Mouse (Mus musculus) liver, embryonic 15.5 days (tissue): Measurements from ENCODE around the gene Rbp7. TPM values are rescaled to one million over a fixed set of nuclear protein-coding genes. Genes with fewer than 3 reads are reported as not detected.

Source experiments
- ATAC-seq: fragments of 200-750 bp; cut with Nextera tagmentation; 2 replicates; pipeline ENCODE4 v1.8.0; 2017; ENCODE audit warnings: moderate number of reproducible peaks, mild to moderate bottlenecking, moderate library complexity; ENCODE audit not compliant: insufficient read depth
- H3K27ac ChIP-seq: fragments of 300-500 bp; sonication (generic); replicated peaks from 2 replicates; pipeline ENCODE4 v1.5.1; 2015; ENCODE audit warnings: mild to moderate bottlenecking, inconsistent platforms
- H3K27me3 ChIP-seq: fragments of 300-500 bp; sonication (generic); 2 replicates; pipeline ENCODE4 v1.6.1; 2015; ENCODE audit warnings: mild to moderate bottlenecking, inconsistent platforms
- H3K36me3 ChIP-seq: fragments of 300-500 bp; sonication (generic); replicated peaks from 2 replicates; pipeline ENCODE4 v1.6.1; 2015; ENCODE audit warnings: moderate library complexity, mild to moderate bottlenecking, inconsistent platforms
- H3K4me1 ChIP-seq: fragments of 300-500 bp; sonication (generic); replicated peaks from 2 replicates; pipeline ENCODE4 v1.6.1; 2015; ENCODE audit warnings: inconsistent platforms
- H3K4me2 ChIP-seq: fragments of 300-500 bp; sonication (generic); 2 replicates; pipeline ENCODE4 v1.6.1; 2015; ENCODE audit warnings: moderate library complexity, mild to moderate bottlenecking, inconsistent platforms
- H3K4me3 ChIP-seq: fragments of 300-500 bp; sonication (generic); replicated peaks from 2 replicates; pipeline ENCODE4 v1.5.1; 2015; ENCODE audit warnings: mild to moderate bottlenecking, inconsistent platforms
- H3K9ac ChIP-seq: fragments of 300-500 bp; sonication (generic); 2 replicates; pipeline ENCODE4 v1.6.1; 2015; ENCODE audit warnings: moderate library complexity, mild to moderate bottlenecking, inconsistent platforms
- H3K9me3 ChIP-seq: fragments of 300-500 bp; sonication (generic); replicated peaks from 2 replicates; pipeline ENCODE4 v1.6.1; 2016; ENCODE audit warnings: inconsistent platforms
- WGBS: fragments of 180-500 bp; shearing (Covaris S2); methylation state at CpG from one replicate; pipeline ENCODE4 v1.1.7; 2015; ENCODE audit warnings: mixed read lengths; ENCODE audit not compliant: insufficient replicate concordance; 5-methylcytosine and 5-hydroxymethylcytosine counted together
- polyA plus RNA-seq: library from polyadenylated mRNA; unstranded; fragments of >200 nt; fragmentation: Nextera tagmentation; extraction: Ambion mirVana; gene quantifications from 2 replicates; pipeline ENCODE4 v1.2.1, GENCODE M21; 2015

Gene Rbp7
- not detected in 2 replicates for polyA plus RNA-seq

- H3K9ac ChIP-seq, result no peak within 1 kb of the TSS
- 53% methylated on average over 8 of the region's 8 CpGs for WGBS
- ATAC-seq, result no peak
- H3K9me3 ChIP-seq, result no peaks in the 10 kb centered on the region
- H3K4me2 ChIP-seq, result no peak within 1 kb of the TSS
- no peaks in the 10 kb centered on the region for H3K4me1 ChIP-seq
- H3K4me3 ChIP-seq, result no peak within 1 kb of the TSS
- H3K27me3 ChIP-seq, result no peaks in the 10 kb centered on the region
- H3K36me3 ChIP-seq, result no peaks in the 10 kb centered on the region
- H3K27ac ChIP-seq, result no peak within 1 kb of the TSS
Observed at GRCm38 (mm10) chr4:149454879-149455278, at the start of gene Rbp7. Rbp7 (minus strand) TSS chr4:149454978.

GRCm38 (mm10) chr4:149504363-149504762, 49.6 kb upstream of the Rbp7 start:
- Histone ChIP-seq H3K4me2 (no peak overlapping the region), H3K27ac (no peak overlapping the region; the same call in 1 of the 2 replicates), H3K27me3 (no peaks in the 10 kb centered on the region), H3K9ac (no peak overlapping the region), H3K4me3 (no peak overlapping the region), H3K9me3 (no peaks in the 10 kb centered on the region), H3K4me1 (no peaks in the 10 kb centered on the region), H3K36me3 (0 out of 2 replicates have a peak, but pooled peaks cover 9% of the 10 kb centered on the region)
- ATAC-seq, result no peak
- 65% methylated on average over 5 of the region's 5 CpGs for WGBS

GRCm38 (mm10) chr4:149499790-149500189, 45.0 kb upstream of the Rbp7 start:
- Histone ChIP-seq H3K9ac (no peak overlapping the region), H3K4me2 (no peak overlapping the region), H3K27ac (no peak overlapping the region), H3K36me3 (peaks cover 35% of the 10 kb centered on the region), H3K9me3 (no peaks in the 10 kb centered on the region), H3K4me1 (no peaks in the 10 kb centered on the region), H3K4me3 (no peak overlapping the region), H3K27me3 (no peaks in the 10 kb centered on the region)
- no peak for ATAC-seq
- 37% methylated on average over 5 of the region's 5 CpGs for WGBS

- no peak overlapping the region for H3K9ac ChIP-seq
- H3K4me1 ChIP-seq, result no peaks in the 10 kb centered on the region
- no peaks in the 10 kb centered on the region for H3K9me3 ChIP-seq
- no peak for ATAC-seq
- H3K27ac ChIP-seq, result no peak overlapping the region
- no peaks in the 10 kb centered on the region for H3K27me3 ChIP-seq
- no peak overlapping the region for H3K4me3 ChIP-seq
- peaks cover 44% of the 10 kb centered on the region for H3K36me3 ChIP-seq
- H3K4me2 ChIP-seq, result no peak overlapping the region
- 67% methylated on average over 8 of the region's 8 CpGs for WGBS
Observed at GRCm38 (mm10) chr4:149498901-149499300, 44.1 kb upstream of the Rbp7 start.

GRCm38 (mm10) chr4:149496612-149497011, 41.8 kb upstream of the Rbp7 start:
- no peaks in the 10 kb centered on the region for H3K27me3 ChIP-seq
- no peak overlapping the region for H3K27ac ChIP-seq
- H3K9ac ChIP-seq, result no peak overlapping the region
- H3K4me2 ChIP-seq, result no peak overlapping the region
- peaks cover 55% of the 10 kb centered on the region for H3K36me3 ChIP-seq
- ATAC-seq, result no peak
- no peaks in the 10 kb centered on the region for H3K4me1 ChIP-seq
- no peak overlapping the region for H3K4me3 ChIP-seq
- WGBS, result 77% methylated on average over 2 of the region's 2 CpGs
- H3K9me3 ChIP-seq, result no peaks in the 10 kb centered on the region

GRCm38 (mm10) chr4:149491151-149491550, 36.4 kb upstream of the Rbp7 start:
- H3K4me3 ChIP-seq, result no peak overlapping the region
- H3K9ac ChIP-seq, result no peak overlapping the region
- H3K27ac ChIP-seq, result no peak overlapping the region
- H3K36me3 ChIP-seq, result peaks cover 73% of the 10 kb centered on the region
- H3K9me3 ChIP-seq, result no peaks in the 10 kb centered on the region
- peaks cover 10% of the 10 kb centered on the region for H3K4me1 ChIP-seq
- WGBS, result 85% methylated on average over 3 of the region's 3 CpGs
- no peak for ATAC-seq
- no peak overlapping the region for H3K4me2 ChIP-seq
- H3K27me3 ChIP-seq, result no peaks in the 10 kb centered on the region

GRCm38 (mm10) chr4:149489415-149490240, 34.9 kb upstream of the Rbp7 start:
- no peak overlapping the region for H3K4me2 ChIP-seq
- no peaks in the 10 kb centered on the region for H3K9me3 ChIP-seq
- H3K9ac ChIP-seq, result no peak overlapping the region
- 86% methylated on average over 14 of the region's 14 CpGs for WGBS
- H3K27me3 ChIP-seq, result no peaks in the 10 kb centered on the region
- H3K36me3 ChIP-seq, result peaks cover 63% of the 10 kb centered on the region
- no peak for ATAC-seq
- H3K27ac ChIP-seq, result no peak overlapping the region
- peaks cover 21% of the 10 kb centered on the region for H3K4me1 ChIP-seq
- no peak overlapping the region for H3K4me3 ChIP-seq

GRCm38 (mm10) chr4:149487729-149488128, 33.0 kb upstream of the Rbp7 start:
- Histone ChIP-seq H3K4me2 (no peak overlapping the region), H3K4me3 (no peak overlapping the region), H3K27ac (no peak overlapping the region), H3K9me3 (no peaks in the 10 kb centered on the region), H3K4me1 (peaks cover 29% of the 10 kb centered on the region), H3K9ac (no peak overlapping the region), H3K27me3 (no peaks in the 10 kb centered on the region), H3K36me3 (peaks cover 47% of the 10 kb centered on the region)
- 86% methylated on average over 12 of the region's 12 CpGs for WGBS
- ATAC-seq, result no peak

GRCm38 (mm10) chr4:149485825-149486206, 31.0 kb upstream of the Rbp7 start:
- H3K27ac ChIP-seq, result peak overlapping the region; percentile 60
- under 1% methylated on average over 10 of the region's 10 CpGs for WGBS
- no peaks in the 10 kb centered on the region for H3K9me3 ChIP-seq
- no peaks in the 10 kb centered on the region for H3K27me3 ChIP-seq
- no peak for ATAC-seq
- H3K4me3 ChIP-seq, result peak overlapping the region; percentile 78
- peak overlapping the region; percentile 79 for H3K9ac ChIP-seq
- H3K4me2 ChIP-seq, result peak overlapping the region; percentile 86
- H3K4me1 ChIP-seq, result peaks cover 29% of the 10 kb centered on the region
- peaks cover 37% of the 10 kb centered on the region for H3K36me3 ChIP-seq

GRCm38 (mm10) chr4:149485053-149485824, 30.5 kb upstream of the Rbp7 start, which contains the start of the genes Nmnat1 and Lzic:
Nmnat1 (minus strand) TSS chr4:149485202.
Lzic (plus strand) TSS chr4:149485229.
- Histone ChIP-seq H3K27me3 (no peaks in the 10 kb centered on the region), H3K36me3 (peaks cover 37% of the 10 kb centered on the region), H3K4me1 (peaks cover 29% of the 10 kb centered on the region), H3K9ac (peak within 1 kb of the TSS; percentile 79), H3K4me2 (peak within 1 kb of the TSS; percentile 86), H3K9me3 (no peaks in the 10 kb centered on the region), H3K27ac (peak within 1 kb of the TSS; percentile 60), H3K4me3 (peak within 1 kb of the TSS; percentile 78)
- peak; percentile 94 for ATAC-seq
- WGBS, result under 1% methylated on average over 60 of the region's 60 CpGs

- Histone ChIP-seq H3K36me3 (peaks cover 30% of the 10 kb centered on the region), H3K9ac (peak overlapping the region; percentile 79), H3K4me1 (peaks cover 29% of the 10 kb centered on the region), H3K4me3 (peak overlapping the region; percentile 78), H3K27me3 (no peaks in the 10 kb centered on the region), H3K27ac (peak overlapping the region; percentile 60), H3K9me3 (no peaks in the 10 kb centered on the region), H3K4me2 (peak overlapping the region; percentile 86)
- WGBS, result 42% methylated on average over 3 of the region's 3 CpGs
- ATAC-seq, result no peak
Observed at GRCm38 (mm10) chr4:149484566-149484965, 29.8 kb upstream of the Rbp7 start.
